Mouse (Mus musculus) testis, postnatal 14 days (tissue): ENCODE data around the gene Tas1r1.
A peak's percentile ranks its signal among the peaks of the same experiment; 100 is the strongest.

Experiments
- DNase-seq: peaks from one replicate; pipeline ENCODE4 v3.0.0; 2021; ENCODE audit warnings: low spot score

Tas1r1 gene

GRCm38 (mm10) chr4:152038225-152038984, at the start of gene Tas1r1:
Tas1r1 (minus strand) TSS chr4:152038568.
- no peak for DNase-seq

GRCm38 (mm10) chr4:152088133-152088532, 49.8 kb upstream of the Tas1r1 start:
- DNase-seq = no peak

- DNase-seq = no peak
Measured at GRCm38 (mm10) chr4:152087211-152088081, 49.1 kb upstream of the Tas1r1 start.

GRCm38 (mm10) chr4:152086505-152087210, 48.3 kb upstream of the Tas1r1 start:
- DNase-seq = peak; percentile 67

- peak; percentile 75 for DNase-seq
Measured at GRCm38 (mm10) chr4:152084616-152085015, 46.2 kb upstream of the Tas1r1 start.

GRCm38 (mm10) chr4:152083611-152084220, 45.3 kb upstream of the Tas1r1 start:
- DNase-seq = no peak

GRCm38 (mm10) chr4:152079931-152080330, 41.6 kb upstream of the Tas1r1 start:
- DNase-seq = peak; percentile 79

- DNase-seq = no peak
Measured at GRCm38 (mm10) chr4:152079261-152079660, 40.9 kb upstream of the Tas1r1 start.

GRCm38 (mm10) chr4:152078105-152078530, 39.8 kb upstream of the Tas1r1 start:
- no peak for DNase-seq

GRCm38 (mm10) chr4:152077191-152077590, 38.8 kb upstream of the Tas1r1 start:
- no peak for DNase-seq

- no peak for DNase-seq
Measured at GRCm38 (mm10) chr4:152074548-152074947, 36.2 kb upstream of the Tas1r1 start.

- DNase-seq = no peak
Measured at GRCm38 (mm10) chr4:152073715-152074114, 35.3 kb upstream of the Tas1r1 start.

- DNase-seq = no peak
Measured at GRCm38 (mm10) chr4:152072655-152073054, 34.3 kb upstream of the Tas1r1 start.

GRCm38 (mm10) chr4:152072121-152072601, 33.8 kb upstream of the Tas1r1 start, which contains the start of gene Plekhg5:
Plekhg5 (plus strand) TSS chr4:152072498.
- no peak for DNase-seq

- DNase-seq = no peak
Measured at GRCm38 (mm10) chr4:152070494-152071396, 32.4 kb upstream of the Tas1r1 start.

GRCm38 (mm10) chr4:152069245-152069644, 30.9 kb upstream of the Tas1r1 start:
- DNase-seq = no peak

GRCm38 (mm10) chr4:152068166-152068724, 29.9 kb upstream of the Tas1r1 start:
- no peak for DNase-seq

- DNase-seq = no peak
Measured at GRCm38 (mm10) chr4:152067280-152067679, 28.9 kb upstream of the Tas1r1 start.

- DNase-seq = no peak
Measured at GRCm38 (mm10) chr4:152062390-152063110, 24.2 kb upstream of the Tas1r1 start.

GRCm38 (mm10) chr4:152044609-152045008, 6.2 kb upstream of the Tas1r1 start:
- DNase-seq = no peak
